Mouse (Mus musculus): ENCODE measurements at regions not wholly inside any gene's neighbourhood (a gene's known extent, or its start where the extent isn't known, plus 50 kb on each side); places are given as distances from the start of the nearest gene placed in this dataset.
"Not testable (repeated sequence)": the region's sequence is repeated elsewhere in the genome, so short reads cannot be mapped to it uniquely, and the experiment has no call there.

DNA sequence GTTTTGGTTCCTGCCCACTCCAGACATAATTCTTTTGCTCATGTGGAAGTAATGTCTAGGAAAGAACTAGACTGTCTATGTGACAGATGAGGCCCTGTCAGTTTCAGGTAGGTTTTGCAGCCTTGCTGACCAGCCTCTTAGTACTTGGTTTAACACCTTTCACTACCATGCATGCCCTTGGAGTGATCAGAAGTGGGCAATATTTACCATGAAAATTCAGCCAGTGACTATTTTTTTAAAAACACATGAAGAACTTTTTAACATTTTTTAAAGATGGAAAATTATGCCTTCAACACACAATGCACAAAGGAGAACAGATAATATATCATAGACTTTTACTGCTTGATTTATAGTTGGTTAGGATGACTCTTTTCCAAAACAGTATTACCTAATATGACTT, 58.1 kb downstream of the Cox7c start:
- DNase-seq (ENCODE audit: extremely low spot score): no peak

DNA sequence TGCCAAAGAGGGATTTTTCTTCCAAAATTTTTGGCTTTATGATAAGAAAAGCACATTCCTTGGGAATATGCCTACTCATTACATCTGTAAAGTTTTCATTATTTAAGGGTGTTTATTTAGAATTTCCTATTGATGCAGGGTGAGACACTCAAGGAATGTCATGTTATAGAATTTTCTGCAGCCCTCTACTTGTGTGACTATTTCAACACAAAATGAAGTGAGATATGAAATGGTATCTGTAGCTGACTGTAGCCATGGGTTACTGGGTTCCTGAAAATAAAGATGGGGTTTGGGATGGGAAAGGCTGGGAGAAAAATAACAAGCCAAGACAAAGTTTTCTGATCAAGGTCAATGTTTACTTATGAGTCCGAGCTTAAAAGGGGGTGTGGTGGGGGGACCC, 64.6 kb downstream of the Cox7c start:
- no peak for DNase-seq (ENCODE audit: extremely low spot score)

DNA sequence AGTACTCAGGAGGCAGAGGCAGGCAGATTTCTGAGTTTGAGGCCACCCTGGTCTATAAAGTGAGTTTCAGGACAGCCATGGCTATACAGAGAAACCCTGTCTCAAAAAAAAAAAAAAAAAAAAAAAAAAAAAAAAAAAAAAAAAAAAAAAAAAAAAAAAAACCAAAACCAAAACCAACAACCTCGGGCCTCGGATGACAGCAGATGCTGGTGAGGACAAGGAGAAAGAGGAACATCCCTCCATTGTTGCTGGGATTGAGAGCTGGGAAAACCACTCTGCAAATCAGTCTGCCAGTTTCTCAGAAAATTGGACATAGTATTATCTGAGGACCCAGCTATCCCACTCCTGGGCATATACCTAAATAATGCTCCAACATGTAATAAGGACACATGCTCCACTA, 82.7 kb downstream of the Cox7c start:
- DNase-seq (ENCODE audit: extremely low spot score): not testable (repeated sequence)

DNA sequence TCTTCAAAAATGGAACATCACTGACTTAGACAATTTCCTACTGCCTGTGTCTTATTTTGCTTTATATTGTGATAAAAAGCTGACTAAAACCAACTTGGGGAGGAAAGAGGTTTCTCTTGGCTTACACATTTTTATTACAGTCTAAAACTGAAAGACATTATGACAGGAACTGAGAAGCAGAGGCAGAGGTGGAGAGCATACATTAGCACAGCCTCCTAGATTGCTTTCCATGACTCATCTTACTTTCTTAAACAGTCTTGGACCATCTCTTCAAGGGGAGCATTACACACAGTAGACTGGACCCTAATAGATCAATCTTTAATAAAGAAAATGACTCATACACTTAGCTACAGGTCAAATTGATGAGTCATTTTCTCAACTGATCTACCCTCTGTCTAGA, 91.4 kb downstream of the Cox7c start:
- DNase-seq (ENCODE audit: extremely low spot score): no peak

DNA sequence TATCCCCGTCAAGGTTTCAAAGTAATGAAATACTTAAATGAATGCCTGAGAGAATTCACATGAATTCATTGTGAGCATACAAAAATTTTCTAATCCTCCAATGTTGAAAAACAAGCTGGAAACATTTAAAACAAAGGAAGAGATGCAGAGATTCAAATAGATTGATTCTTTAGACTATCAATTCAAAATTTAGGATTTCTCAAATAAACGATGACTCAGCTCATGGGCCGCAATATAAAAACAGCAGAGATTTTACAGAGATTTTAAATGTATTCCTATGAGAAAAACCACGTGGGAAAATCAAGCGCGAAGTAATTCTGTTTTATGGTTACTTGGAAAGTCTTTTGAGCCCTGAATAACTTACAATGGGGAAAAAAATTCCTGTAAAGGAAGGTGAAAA, 93.8 kb downstream of the Cox7c start:
- DNase-seq (ENCODE audit: extremely low spot score): no peak

DNA sequence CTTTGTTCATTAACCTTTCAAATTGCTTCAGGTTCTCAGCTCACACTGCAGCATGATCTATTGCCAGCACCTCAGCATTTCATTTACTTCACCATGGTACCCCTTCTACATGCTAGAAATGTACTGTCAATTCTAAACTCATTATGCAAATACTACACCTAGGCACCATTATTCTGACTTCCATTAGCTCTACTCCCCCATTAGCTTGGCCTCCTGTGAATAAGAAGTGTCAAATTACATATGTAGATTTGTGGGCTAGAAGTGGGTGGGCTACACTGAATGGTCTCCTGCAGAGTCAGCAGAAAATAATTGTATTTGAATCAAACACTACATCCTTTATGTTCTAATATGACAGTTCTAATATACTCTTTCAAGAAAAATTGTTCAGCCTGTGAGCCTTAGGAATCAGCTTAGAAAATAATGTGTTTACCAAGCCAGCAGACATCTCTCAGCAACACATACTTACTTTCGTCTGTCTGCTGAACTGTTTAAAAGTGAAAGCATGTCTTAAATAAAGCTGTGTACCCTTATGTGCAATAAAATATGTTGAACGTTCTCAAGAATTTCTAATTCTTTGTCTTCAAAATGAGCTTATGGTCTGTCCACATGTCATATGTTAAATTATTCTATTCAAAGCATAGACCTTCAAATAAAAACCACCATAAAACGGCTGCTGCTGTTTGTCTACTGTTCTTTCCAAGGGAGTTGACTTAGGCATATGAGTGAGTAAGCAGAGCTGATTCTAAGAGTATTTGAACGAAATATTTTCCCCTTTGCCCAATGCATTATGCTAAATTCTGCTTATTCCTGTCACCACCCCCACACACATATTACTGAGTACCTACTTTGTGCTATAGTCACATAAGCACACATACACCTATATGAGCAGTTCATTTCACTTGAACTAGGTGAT, 119.6 kb downstream of the Cox7c start:
- DNase-seq (ENCODE audit: extremely low spot score): no peak

DNA sequence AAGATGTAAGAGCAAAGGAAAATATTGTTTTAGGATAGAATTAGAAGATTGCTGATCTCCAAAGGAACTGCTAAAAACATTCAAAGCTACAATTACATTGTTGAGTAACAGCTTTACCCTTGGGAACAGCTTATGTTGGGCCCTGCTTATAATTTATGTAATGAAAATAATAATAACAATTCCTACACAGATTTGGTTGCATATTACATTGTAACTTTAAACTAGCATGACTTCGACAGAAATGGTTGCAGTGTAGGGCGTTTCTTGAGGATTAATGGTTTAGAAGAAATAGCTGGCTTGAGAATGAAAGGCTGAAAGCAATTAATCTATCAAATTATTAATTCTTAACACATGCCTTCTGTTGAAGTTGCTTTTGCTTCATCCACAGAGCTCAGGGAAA, 120.4 kb downstream of the Cox7c start:
- no peak for DNase-seq (ENCODE audit: extremely low spot score)

DNA sequence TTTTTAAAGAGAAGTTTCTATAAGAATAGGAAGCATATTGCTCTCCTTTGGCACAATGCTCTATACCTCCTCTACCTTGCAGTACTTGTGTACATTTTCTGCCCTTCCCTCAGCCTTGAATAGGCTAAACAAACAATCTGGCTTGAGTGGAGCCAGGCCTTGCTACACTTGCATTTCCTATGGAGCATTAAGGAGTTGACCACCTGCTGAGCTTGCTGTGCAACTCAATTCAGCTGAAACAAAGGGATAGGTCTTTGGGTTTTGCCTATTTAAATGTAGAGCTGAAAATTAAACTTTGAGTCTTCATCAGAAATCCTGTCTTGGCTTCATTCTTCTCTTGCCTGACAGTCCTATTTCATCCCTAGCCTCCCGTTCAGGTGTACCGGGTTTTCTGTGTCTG, 124.0 kb downstream of the Cox7c start:
- DNase-seq (ENCODE audit: extremely low spot score): no peak

DNA sequence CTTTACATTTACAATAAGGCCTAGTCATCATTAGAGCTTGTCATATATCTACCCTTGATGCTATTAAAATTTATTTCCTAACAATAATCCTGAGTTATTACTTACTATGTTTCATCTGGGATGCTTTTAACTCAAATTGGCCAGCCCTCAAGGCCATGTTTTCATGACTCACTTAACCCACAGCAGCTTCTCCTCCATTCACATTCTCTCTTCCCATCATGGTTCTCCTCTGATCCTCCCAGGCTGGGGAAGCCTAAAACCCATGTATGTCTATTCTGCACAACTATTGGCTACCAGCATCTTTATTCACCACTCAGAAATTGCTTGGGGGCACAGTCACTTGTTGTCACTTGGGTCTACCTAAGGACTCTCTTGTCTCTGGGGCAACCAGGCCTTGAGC, 144.9 kb downstream of the Cox7c start:
- DNase-seq (ENCODE audit: extremely low spot score): no peak

DNA sequence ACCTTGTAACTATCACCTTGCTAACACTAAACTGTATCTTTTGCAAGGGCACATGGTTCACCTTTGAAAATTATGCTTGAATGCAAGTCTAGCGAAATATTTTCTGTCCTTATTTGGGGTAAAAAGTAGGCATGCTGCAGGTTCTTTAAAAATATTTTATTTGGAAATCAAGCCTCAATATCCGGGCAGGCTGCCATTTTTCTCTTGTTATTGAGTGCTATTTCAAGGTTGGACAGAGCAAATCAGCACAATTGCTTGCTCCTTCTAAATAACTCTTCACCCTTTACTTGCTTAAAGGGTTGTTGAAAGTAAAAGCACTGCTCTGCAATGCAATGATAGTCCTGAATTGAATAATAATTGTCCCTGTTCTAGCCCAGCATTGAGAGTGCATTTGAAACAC, 149.0 kb downstream of the Cox7c start:
- no peak for DNase-seq (ENCODE audit: extremely low spot score)

DNA sequence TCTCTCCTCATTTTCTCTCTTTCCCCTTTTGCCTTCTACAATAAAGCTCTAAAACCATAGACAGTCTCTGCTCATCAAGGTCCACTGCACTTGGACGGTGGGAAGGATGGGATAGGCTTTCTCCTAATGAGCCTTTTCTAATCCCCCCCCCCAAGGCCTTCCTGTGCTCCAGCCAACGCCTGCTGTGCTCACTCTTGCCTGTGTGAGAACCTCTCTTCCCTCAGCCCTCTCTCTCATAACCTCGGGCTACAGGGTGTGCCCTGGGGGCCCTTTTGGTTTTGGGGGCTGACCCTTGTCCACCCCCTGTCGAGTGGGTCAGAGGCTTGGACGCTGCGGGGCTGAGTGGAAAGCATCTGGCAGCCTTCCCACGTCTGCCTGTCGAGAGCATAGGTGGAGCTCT, 151.6 kb downstream of the Cox7c start:
- peak; percentile 3 for DNase-seq (ENCODE audit: extremely low spot score)

DNA sequence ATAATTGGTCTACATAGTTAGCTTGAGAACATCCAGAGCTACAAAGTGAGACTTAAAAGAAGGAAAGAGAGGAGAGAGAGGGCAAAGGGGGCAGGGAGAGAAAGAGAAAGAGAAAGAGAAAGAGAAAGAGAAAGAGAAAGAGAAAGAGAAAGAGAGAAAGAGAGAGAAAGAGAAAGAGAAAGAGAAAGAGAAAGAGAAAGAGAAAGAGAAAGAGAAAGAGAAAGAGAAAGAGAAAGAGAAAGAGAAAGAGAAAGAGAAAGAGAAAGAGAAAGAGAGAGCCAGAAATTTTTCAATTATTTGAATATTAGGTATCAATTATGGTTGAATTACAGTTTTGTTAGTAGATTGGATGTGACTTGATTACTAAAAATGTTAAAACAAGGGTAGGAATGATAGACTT, 156.9 kb downstream of the Cox7c start:
- not testable (repeated sequence) for DNase-seq (ENCODE audit: extremely low spot score)

DNA sequence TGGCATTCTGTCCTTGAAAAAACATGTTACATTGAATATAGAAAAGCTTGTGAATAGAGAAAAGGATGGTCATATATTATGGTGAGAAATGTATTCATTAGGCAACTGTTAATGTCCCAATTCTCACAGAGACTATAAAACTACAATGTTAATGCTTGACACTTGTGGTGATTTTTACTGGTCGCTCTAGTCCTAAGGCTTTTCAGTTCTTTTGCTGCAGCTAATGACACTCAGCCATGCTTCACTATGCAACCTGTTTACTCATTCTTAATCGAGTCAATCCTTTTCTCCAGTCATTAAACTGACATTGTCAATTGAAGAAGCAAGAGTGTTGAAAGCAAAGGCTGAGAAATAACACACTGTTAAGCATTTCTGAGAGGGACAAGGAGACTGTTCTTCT, 163.9 kb downstream of the Cox7c start:
- DNase-seq (ENCODE audit: extremely low spot score): no peak

DNA sequence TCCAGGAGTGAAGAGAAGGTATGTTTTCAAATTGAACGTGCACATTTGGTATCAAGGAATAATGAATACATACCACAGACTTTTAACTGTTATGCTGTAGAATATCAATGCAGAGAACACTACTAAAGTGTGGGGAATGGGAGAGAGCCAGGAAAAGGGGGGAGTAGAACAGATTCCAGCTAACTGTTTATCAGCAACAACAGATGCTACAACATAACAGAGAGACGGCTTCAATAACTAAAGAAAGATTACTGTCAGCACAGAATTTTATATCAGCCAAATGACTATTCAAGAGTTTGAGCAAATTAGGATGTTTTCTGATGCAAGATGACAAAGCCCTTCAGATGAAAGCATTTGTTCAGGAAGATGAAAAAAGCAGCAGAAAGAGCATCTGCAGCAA, 183.0 kb downstream of the Cox7c start:
- DNase-seq (ENCODE audit: extremely low spot score): no peak

DNA sequence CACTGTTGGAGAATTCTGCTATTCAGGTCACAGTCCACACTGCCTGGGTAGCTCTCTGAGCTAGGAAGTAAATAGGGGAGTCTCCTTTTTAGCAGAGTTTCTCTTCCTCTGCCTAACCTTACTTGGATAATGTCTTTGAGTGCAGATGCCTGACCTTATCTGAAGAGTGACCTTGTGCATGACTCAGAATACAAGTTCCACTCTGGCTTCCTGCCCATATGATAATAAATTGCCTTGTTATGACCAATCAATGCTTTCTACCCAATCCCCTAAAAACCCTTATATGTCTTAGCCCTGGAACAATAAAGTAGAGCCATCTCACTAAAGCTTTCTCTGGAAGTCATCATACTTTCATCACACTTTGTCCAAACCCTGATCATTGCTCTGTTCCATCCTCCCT, 198.4 kb downstream of the Cox7c start:
- no peak for DNase-seq (ENCODE audit: extremely low spot score)

DNA sequence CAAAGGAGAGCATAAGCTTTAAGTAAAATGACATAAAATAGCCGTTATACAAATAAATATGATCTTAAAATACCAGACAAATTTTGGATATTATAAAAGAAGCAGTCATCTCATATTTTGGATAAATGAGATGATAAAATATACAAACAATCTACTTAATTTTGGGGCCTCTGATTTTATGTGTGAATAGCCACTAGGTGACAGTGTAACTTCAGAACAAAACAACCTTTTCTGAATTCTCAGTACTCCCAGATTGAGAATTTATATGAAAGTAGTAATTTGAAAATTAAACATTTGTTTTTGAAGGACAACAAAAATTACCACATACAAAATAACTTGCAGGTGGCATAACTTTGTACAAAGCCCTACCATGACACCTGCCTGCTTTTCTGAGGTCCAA, 216.8 kb downstream of the Cox7c start:
- no peak for DNase-seq (ENCODE audit: extremely low spot score)

Data from embryo, embryonic 9.5 days (tissue).